Comparison of ENCODE assay signal across 24 mouse cellular contexts in genomic region chr2:80661414-80661813, GRCm38 (mm10). TPM values are rescaled to one million over a fixed set of nuclear protein-coding genes. Genes with fewer than 3 reads are reported as not detected.
A peak's percentile ranks its signal among the peaks of the same experiment; 100 is the strongest.
DNase-seq lines count a peak whose midpoint lies in the region; ATAC-seq and TF ChIP-seq lines count a peak whose summit lies in the region.
"Had no signal": no experiment of that assay in that cellular context is flagged by ENCODE, and none has a peak within 500 bp of the region (broad histone marks: within the 10 kb centered on the region; RNA-seq: fewer than 3 reads in every experiment).

No protein-coding gene starts in this region.

- TF ChIP-seq POLR2A in heart, adult 2 months (IDR thresholded peaks at IDR 0.05; ENCODE audit: insufficient read depth, low read depth, low read length) = no peak

- no peak for DNase-seq in heart, adult 2 months
- no peak for DNase-seq in heart, embryonic 10.5 days (ENCODE audit: low spot score)
- DNase-seq in liver, postnatal 0 days = no peak
- no peak for DNase-seq in liver
- no peak for DNase-seq in stomach, postnatal 0 days (ENCODE audit: low spot score)
- no peak for DNase-seq in lung, postnatal 14 days
- DNase-seq: adrenal gland, adult 2 months; B cell, adult 2 months; cerebellum, adult 11-12 months; cerebellum, postnatal 25 days; gastrocnemius, postnatal 25 days; heart, postnatal 36 days; kidney, adult 9 months; liver, embryonic 13.5 days; lung, embryonic 14.5 days; lung, postnatal 4 days; thymus, adult 2 months; thymus, postnatal 4 days had no signal

- no peak overlapping the region for H3K9ac ChIP-seq in heart, adult 2 months (ENCODE audit: low read depth, low read length)
- no peak overlapping the region for H3K9ac ChIP-seq in liver, postnatal 0 days (replicated peaks)
- no peak overlapping the region for H3K9ac ChIP-seq in stomach, postnatal 0 days (ENCODE audit: low read length)
- no peak overlapping the region for H3K9ac ChIP-seq in midbrain, embryonic 15.5 days
- H3K9ac ChIP-seq: heart, embryonic 15.5 days; hindbrain, embryonic 13.5 days; liver, embryonic 13.5 days; lung, embryonic 14.5 days; midbrain, embryonic 12.5 days had no signal

- H3K79me2 ChIP-seq in heart, adult 2 months (replicated peaks; ENCODE audit: control insufficient read depth, insufficient read depth, low read length) = no peaks in the 10 kb centered on the region

- peak; percentile 23; the same call in 1 of the 2 replicates for TF ChIP-seq CTCF in heart, adult 2 months (IDR thresholded peaks at IDR 0.05)
- TF ChIP-seq CTCF in liver, postnatal 0 days (IDR thresholded peaks at IDR 0.05; ENCODE audit: low read depth) = 0 out of 2 replicates have a peak, but pooled peaks have one; percentile 10
- peak; percentile 32 for TF ChIP-seq CTCF in stomach, postnatal 0 days (IDR thresholded peaks at IDR 0.05; ENCODE audit: low read depth)

- H3K27ac ChIP-seq in heart, adult 2 months = no peak overlapping the region
- H3K27ac ChIP-seq in heart, embryonic 10.5 days = no peak overlapping the region
- no peak overlapping the region for H3K27ac ChIP-seq in liver, postnatal 0 days (ENCODE audit: low read depth)
- H3K27ac ChIP-seq in stomach, postnatal 0 days (replicated peaks) = no peak overlapping the region
- no peak overlapping the region for H3K27ac ChIP-seq in midbrain, embryonic 15.5 days
- H3K27ac ChIP-seq: heart, embryonic 15.5 days; hindbrain, embryonic 13.5 days; liver, embryonic 13.5 days; midbrain, embryonic 12.5 days had no signal

- intact Hi-C loops in heart, adult 2 months (cut with DNase I) = loop anchor here (10.0 kb wide), 1 partner anchor 307 kb away; no protein-coding TSS in a partner anchor

- no peaks in the 10 kb centered on the region for H3K27me3 ChIP-seq in heart, adult 2 months (ENCODE audit: control insufficient read depth, insufficient read depth, low read length)
- no peaks in the 10 kb centered on the region for H3K27me3 ChIP-seq in heart, embryonic 10.5 days (ENCODE audit: insufficient read depth, poor library complexity, severe bottlenecking)
- no peaks in the 10 kb centered on the region for H3K27me3 ChIP-seq in liver, postnatal 0 days (ENCODE audit: insufficient read depth, low read length)
- no peaks in the 10 kb centered on the region for H3K27me3 ChIP-seq in stomach, postnatal 0 days (ENCODE audit: control insufficient read depth, insufficient read depth, low read length)
- H3K27me3 ChIP-seq in midbrain, embryonic 15.5 days (replicated peaks) = no peaks in the 10 kb centered on the region
- H3K27me3 ChIP-seq: heart, embryonic 15.5 days; hindbrain, embryonic 13.5 days; liver, embryonic 13.5 days; midbrain, embryonic 12.5 days had no signal

- no peaks in the 10 kb centered on the region for H3K9me3 ChIP-seq in heart, embryonic 10.5 days
- H3K9me3 ChIP-seq in liver, postnatal 0 days (ENCODE audit: low read length) = no peaks in the 10 kb centered on the region
- no peaks in the 10 kb centered on the region for H3K9me3 ChIP-seq in stomach, postnatal 0 days (ENCODE audit: control insufficient read depth, low read length)
- no peaks in the 10 kb centered on the region for H3K9me3 ChIP-seq in midbrain, embryonic 15.5 days
- H3K9me3 ChIP-seq: heart, embryonic 15.5 days; hindbrain, embryonic 13.5 days; liver, embryonic 13.5 days; midbrain, embryonic 12.5 days had no signal

- no peak for TF ChIP-seq EP300 in heart, adult 2 months (IDR thresholded peaks at IDR 0.05; ENCODE audit: insufficient read depth, low read depth, low read length)
- TF ChIP-seq EP300 in liver, postnatal 0 days (IDR thresholded peaks at IDR 0.05; ENCODE audit: low read depth) = no peak
- no peak for TF ChIP-seq EP300 in stomach, postnatal 0 days (optimal IDR thresholded peaks at IDR 0.05)

- H3K4me3 ChIP-seq in heart, adult 2 months = no peak overlapping the region
- H3K4me3 ChIP-seq in heart, embryonic 10.5 days = no peak overlapping the region
- H3K4me3 ChIP-seq in liver, postnatal 0 days (ENCODE audit: low read depth, low read length) = no peak overlapping the region
- no peak overlapping the region for H3K4me3 ChIP-seq in stomach, postnatal 0 days (ENCODE audit: low read depth, low read length)
- H3K4me3 ChIP-seq in midbrain, embryonic 15.5 days = no peak overlapping the region
- H3K4me3 ChIP-seq: heart, embryonic 15.5 days; hindbrain, embryonic 13.5 days; liver, embryonic 13.5 days; midbrain, embryonic 12.5 days had no signal

- no peak overlapping the region for H3K4me2 ChIP-seq in liver, postnatal 0 days (ENCODE audit: low read depth, low read length)
- H3K4me2 ChIP-seq in stomach, postnatal 0 days (replicated peaks; ENCODE audit: low read depth) = no peak overlapping the region
- H3K4me2 ChIP-seq in midbrain, embryonic 15.5 days = no peak overlapping the region
- H3K4me2 ChIP-seq: heart, embryonic 15.5 days; hindbrain, embryonic 13.5 days; liver, embryonic 13.5 days; lung, embryonic 14.5 days; midbrain, embryonic 12.5 days had no signal

- no peaks in the 10 kb centered on the region for H3K36me3 ChIP-seq in heart, adult 2 months (ENCODE audit: control insufficient read depth, insufficient read depth, low read length)
- peaks cover 25% of the 10 kb centered on the region for H3K36me3 ChIP-seq in heart, embryonic 10.5 days
- peaks cover 17% of the 10 kb centered on the region for H3K36me3 ChIP-seq in liver, postnatal 0 days (replicated peaks; ENCODE audit: insufficient read depth, low read length)
- H3K36me3 ChIP-seq in stomach, postnatal 0 days (ENCODE audit: control insufficient read depth, insufficient read depth, low read length) = peaks cover 2% of the 10 kb centered on the region; the same call in 1 of the 2 replicates
- 0 out of 2 replicates have a peak, but pooled peaks cover 8% of the 10 kb centered on the region for H3K36me3 ChIP-seq in midbrain, embryonic 15.5 days (replicated peaks)

- no peak for ATAC-seq in liver, postnatal 0 days
- ATAC-seq in common myeloid progenitor, adult 5-6 weeks (replicated peaks; ENCODE audit: low read depth, poor library complexity, severe bottlenecking) = peak; percentile 58
- no peak for ATAC-seq in stomach, postnatal 0 days (ENCODE audit: low FRiP score, low TSS enrichment)
- ATAC-seq in midbrain, embryonic 15.5 days (replicated peaks) = no peak
- ATAC-seq: forebrain, embryonic 16.5 days had no signal

- H3K4me1 ChIP-seq in heart, adult 2 months (ENCODE audit: control insufficient read depth, insufficient read depth, low read length) = no peaks in the 10 kb centered on the region
- no peaks in the 10 kb centered on the region for H3K4me1 ChIP-seq in heart, embryonic 10.5 days
- no peaks in the 10 kb centered on the region for H3K4me1 ChIP-seq in liver, postnatal 0 days (ENCODE audit: insufficient read depth)
- H3K4me1 ChIP-seq in stomach, postnatal 0 days (replicated peaks; ENCODE audit: control insufficient read depth, insufficient read depth) = no peaks in the 10 kb centered on the region
- H3K4me1 ChIP-seq in midbrain, embryonic 15.5 days = no peaks in the 10 kb centered on the region
- H3K4me1 ChIP-seq: heart, embryonic 15.5 days; hindbrain, embryonic 13.5 days; liver, embryonic 13.5 days; midbrain, embryonic 12.5 days had no signal

RNA-seq across cellular contexts. Expression of gene Nup35, which starts 44.4 kb away (rescaled TPM):
- 1 to 10 TPM; 6.0 to 6.5 TPM for total RNA-seq in heart, adult 2 months (2021)
- 9.7 and 11.3 TPM in 2 replicates for polyA plus RNA-seq in heart, adult 2 months (2012; rRNA removed)
- 33.7 and 44.5 TPM in 2 replicates for polyA plus RNA-seq in heart, embryonic 10.5 days (2016; fragmentation: Nextera tagmentation; extraction: Ambion mirVana)
- polyA plus RNA-seq in liver, postnatal 0 days (2015; fragmentation: Nextera tagmentation; extraction: Ambion mirVana) = 10.6 and 11.7 TPM in 2 replicates
- total RNA-seq in common myeloid progenitor, adult 5-6 weeks (2017) = 42.8 and 48.1 TPM in 2 replicates
- polyA plus RNA-seq in stomach, postnatal 0 days (2015; fragmentation: Nextera tagmentation; extraction: Ambion mirVana) = 17.1 and 18.0 TPM in 2 replicates
- 57.4 and 58.4 TPM in 2 replicates for polyA plus RNA-seq in midbrain, embryonic 15.5 days (2015; fragmentation: Nextera tagmentation; extraction: Ambion mirVana)

RNA-seq across cellular contexts. Expression of gene Dusp19, which starts 44.6 kb away (rescaled TPM):
- total RNA-seq in heart, adult 2 months (2021) = 1 to 10 TPM; 8.9 to 9.1 TPM
- 5.4 and 8.8 TPM in 2 replicates for polyA plus RNA-seq in heart, adult 2 months (2012; rRNA removed)
- 13.5 and 14.5 TPM in 2 replicates for polyA plus RNA-seq in heart, embryonic 10.5 days (2016; fragmentation: Nextera tagmentation; extraction: Ambion mirVana)
- polyA plus RNA-seq in liver, postnatal 0 days (2015; fragmentation: Nextera tagmentation; extraction: Ambion mirVana) = 3.5 and 3.9 TPM in 2 replicates
- 8.8 and 9.6 TPM in 2 replicates for total RNA-seq in common myeloid progenitor, adult 5-6 weeks (2017)
- 10.2 and 10.3 TPM in 2 replicates for polyA plus RNA-seq in stomach, postnatal 0 days (2015; fragmentation: Nextera tagmentation; extraction: Ambion mirVana)
- polyA plus RNA-seq in midbrain, embryonic 15.5 days (2015; fragmentation: Nextera tagmentation; extraction: Ambion mirVana) = 15.4 and 18.0 TPM in 2 replicates
